Mouse (Mus musculus) heart, adult 11 months (tissue): ENCODE data around the gene Gm9964.
"Not testable (repeated sequence)": the region's sequence is repeated elsewhere in the genome, so short reads cannot be mapped to it uniquely, and the experiment has no call there.

Experiments used
- DNase-seq: peaks from one replicate; pipeline ENCODE4 v3.0.0; 2022

The Gm9964 gene

GRCm38 (mm10) chr11:79296856-79297491 is at the start of gene Gm9964:
Gene Gm9964 (minus strand): TSS chr11:79296906.
- DNase-seq = no peak

- DNase-seq = peak; percentile 97
These were observed 43.4 kb upstream of the Gm9964 start for GRCm38 (mm10) chr11:79339808-79340781.

GRCm38 (mm10) chr11:79339234-79339807 is 42.6 kb upstream of the Gm9964 start, which contains the start of gene Nf1:
Gene Nf1 (plus strand): TSS chr11:79339693.
- DNase-seq = peak; percentile 100

GRCm38 (mm10) chr11:79338621-79339020 is 41.9 kb upstream of the Gm9964 start:
- DNase-seq = peak; percentile 84

GRCm38 (mm10) chr11:79336722-79337267 is 40.1 kb upstream of the Gm9964 start:
- DNase-seq = no peak

- DNase-seq = peak; percentile 82
These were observed 38.4 kb upstream of the Gm9964 start for GRCm38 (mm10) chr11:79335077-79335476.

GRCm38 (mm10) chr11:79329585-79329984 is 32.9 kb upstream of the Gm9964 start:
- no peak for DNase-seq

- peak; percentile 82 for DNase-seq
These were observed 31.4 kb upstream of the Gm9964 start for GRCm38 (mm10) chr11:79328060-79328459.

- DNase-seq = no peak
These were observed 30.4 kb upstream of the Gm9964 start for GRCm38 (mm10) chr11:79327106-79327505.

GRCm38 (mm10) chr11:79325663-79326062 is 29.0 kb upstream of the Gm9964 start:
- DNase-seq = peak; percentile 93

- peak; percentile 93 for DNase-seq
These were observed 27.4 kb upstream of the Gm9964 start for GRCm38 (mm10) chr11:79323985-79324685.

- peak; percentile 93 for DNase-seq
These were observed 23.1 kb upstream of the Gm9964 start for GRCm38 (mm10) chr11:79319807-79320206.

GRCm38 (mm10) chr11:79316807-79317345 is 20.2 kb upstream of the Gm9964 start:
- no peak for DNase-seq

GRCm38 (mm10) chr11:79310467-79310866 is 13.8 kb upstream of the Gm9964 start:
- no peak for DNase-seq

GRCm38 (mm10) chr11:79307560-79308200 is 11.0 kb upstream of the Gm9964 start:
- peak; percentile 90 for DNase-seq

- DNase-seq = peak; percentile 95
These were observed 10.3 kb upstream of the Gm9964 start for GRCm38 (mm10) chr11:79306996-79307395.

GRCm38 (mm10) chr11:79306510-79306909 is 9.8 kb upstream of the Gm9964 start:
- peak; percentile 95 for DNase-seq

GRCm38 (mm10) chr11:79305697-79306340 is 9.1 kb upstream of the Gm9964 start:
- DNase-seq = peak; percentile 93

- not testable (repeated sequence) for DNase-seq
These were observed 7.5 kb upstream of the Gm9964 start for GRCm38 (mm10) chr11:79304245-79304644.

- DNase-seq = no peak
These were observed 6.4 kb upstream of the Gm9964 start for GRCm38 (mm10) chr11:79303109-79303508.
